Mouse (Mus musculus) cerebellum, postnatal 36 days (tissue): Measurements from ENCODE around the gene Map4.
"Not testable (repeated sequence)": the region's sequence is repeated elsewhere in the genome, so short reads cannot be mapped to it uniquely, and the experiment has no call there.

Source experiments
- DNase-seq, 2 experiments: peaks; one replicate each; pipeline ENCODE4 v3.0.0; 2021 to 2022; ENCODE audit warnings: mixed read lengths in 2 of 2

Map4 gene

DNA sequence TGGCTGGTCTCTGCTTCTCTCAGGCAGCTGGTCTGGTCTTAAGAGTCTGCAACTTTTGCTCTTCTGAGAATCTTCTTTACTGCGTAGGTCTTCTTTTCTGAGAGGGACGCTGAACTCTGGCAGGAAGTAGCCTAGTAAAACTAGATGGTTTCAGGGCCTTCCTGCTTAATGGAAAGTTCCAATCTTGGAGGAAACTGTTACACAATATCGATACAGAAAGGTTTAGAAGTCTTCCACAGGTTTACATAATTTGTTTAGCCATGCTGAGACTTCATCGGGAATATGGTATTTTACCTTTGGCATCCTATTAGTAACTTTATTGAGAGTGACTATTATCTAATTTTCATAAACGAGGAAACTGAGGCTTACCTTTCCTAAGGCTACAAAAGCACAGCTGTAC, 1.2 kb upstream of the Map4 start:
- DNase-seq = no peak

DNA sequence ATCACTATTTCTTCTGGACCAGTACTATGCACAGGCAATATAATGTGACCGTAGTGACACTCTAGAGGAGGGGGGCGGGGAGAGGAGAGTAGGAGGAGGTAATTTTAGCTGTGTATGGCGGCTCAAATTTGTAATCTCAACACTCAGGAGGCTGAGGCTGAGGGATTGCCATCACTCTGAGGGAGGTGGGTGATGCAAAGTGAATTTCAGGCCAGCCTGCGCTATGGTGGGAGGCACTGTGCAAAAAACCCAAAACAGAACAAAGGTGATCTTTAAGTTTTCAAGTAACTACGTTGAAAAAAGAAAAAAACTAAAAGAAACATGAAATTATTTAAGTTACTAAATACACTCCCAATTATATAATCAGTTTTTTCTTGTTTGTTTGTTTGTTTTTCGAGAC, 508 bp upstream of the Map4 start:
- DNase-seq = no peak

DNA sequence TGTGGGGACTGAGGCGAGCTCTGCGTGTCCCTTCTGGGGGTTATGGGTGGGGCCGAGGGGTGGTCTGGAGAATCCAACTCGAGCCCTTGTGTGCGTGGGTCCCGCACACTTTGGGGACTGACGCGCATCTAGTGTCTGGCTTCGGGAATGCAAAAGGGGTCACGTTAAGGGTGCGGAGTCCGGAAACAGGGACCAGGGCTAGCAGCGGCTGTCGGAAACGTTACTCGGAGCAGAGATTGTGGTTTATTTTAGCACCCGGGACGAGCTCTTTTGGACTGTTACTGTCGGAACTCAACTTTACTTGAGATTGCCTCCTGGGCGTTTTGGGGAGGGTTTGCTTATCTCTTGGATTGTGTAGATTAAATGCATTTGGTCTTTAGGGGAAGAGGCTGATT, 1.1 kb downstream of the Map4 start:
- DNase-seq = peak in 1 of 2 experiments; percentile 26

DNA sequence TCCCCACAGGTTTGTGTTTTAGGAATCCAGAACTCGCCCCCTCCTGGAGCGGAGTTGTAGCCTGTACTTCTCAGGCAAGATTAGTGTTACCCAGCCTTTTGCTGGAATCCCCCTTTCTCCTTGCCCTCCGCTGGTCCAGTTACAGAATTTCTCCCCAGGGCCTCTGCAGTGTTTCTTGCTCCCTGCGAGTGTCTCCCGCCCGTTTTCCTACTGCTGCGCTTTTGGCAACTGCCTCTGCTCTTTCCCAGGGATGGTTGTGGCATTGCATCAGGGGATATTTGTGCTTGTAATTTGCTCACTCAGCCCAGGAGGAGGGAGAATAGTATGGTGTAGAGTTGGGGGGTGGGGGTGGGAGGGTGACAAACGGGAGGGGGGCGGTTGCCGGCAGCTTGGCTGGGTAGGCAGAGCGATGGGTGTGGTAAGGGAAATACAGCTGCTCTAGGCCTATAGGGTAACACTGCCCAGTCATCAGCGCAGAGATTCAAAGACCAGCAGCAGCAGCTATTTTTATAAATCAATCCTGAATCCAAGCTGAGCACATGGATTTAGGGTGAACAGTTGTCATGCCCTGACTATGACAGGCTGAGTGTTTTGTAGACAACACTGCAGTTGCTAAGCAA, 1.6 kb downstream of the Map4 start:
- DNase-seq = peak; percentile 39 to 46

DNA sequence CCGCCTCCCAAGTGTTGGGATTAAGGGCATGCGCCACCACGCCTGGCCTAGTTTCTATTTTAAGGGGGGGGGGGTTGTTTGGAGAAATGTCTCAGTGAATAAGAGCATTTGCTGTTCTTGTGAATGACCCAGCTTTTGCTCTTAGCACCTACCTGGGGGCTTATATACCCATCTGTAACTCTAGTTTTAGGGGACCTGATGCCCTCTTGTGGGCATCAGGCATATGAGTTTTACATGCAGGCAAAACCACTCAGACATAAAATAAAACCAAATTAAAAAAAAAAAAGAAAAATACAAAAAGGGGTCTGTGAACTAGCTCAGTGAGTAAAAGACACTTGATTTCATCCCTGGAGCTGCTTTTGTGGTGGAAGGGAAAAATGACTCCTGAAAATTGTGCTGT, 8.1 kb downstream of the Map4 start:
- no peak for DNase-seq

DNA sequence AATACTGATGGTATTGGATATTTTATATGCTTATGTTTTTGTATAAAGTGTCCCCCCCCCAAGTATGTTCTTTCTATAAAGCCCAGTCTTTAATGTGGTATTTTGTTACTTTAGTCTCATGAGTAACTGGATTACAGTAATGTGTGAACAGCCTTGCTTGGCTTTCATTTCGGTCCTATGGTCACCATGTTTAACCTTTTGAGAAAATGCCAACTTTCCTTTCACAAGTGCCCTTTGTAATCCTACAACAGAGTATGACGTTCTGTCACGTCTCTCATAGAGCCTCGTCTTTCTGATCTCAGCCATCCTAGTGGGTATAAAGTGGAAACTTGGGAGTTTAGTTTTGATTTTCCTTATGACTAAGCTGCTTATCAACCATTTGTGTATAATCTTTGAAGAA, 11.5 kb downstream of the Map4 start:
- no peak for DNase-seq

DNA sequence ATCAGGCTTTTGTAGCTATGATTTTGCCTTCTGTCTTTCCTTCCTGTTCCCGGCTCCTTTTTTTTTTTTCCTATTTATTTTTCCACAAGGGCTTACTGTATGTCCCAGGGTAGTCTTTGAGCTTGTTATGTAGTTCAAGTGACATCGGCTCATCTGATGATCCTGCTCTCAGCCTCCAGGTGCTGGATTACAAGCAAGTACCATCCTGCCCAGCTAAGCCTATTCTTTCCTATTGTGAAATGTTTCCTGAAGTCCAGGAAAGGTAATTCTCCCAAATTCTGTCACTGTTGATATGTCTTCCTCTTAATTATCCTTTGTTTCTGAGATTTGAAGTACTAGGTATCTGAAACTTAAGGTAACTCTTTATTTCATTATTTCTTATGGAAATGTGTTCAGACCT, 13.5 kb downstream of the Map4 start:
- no peak for DNase-seq

DNA sequence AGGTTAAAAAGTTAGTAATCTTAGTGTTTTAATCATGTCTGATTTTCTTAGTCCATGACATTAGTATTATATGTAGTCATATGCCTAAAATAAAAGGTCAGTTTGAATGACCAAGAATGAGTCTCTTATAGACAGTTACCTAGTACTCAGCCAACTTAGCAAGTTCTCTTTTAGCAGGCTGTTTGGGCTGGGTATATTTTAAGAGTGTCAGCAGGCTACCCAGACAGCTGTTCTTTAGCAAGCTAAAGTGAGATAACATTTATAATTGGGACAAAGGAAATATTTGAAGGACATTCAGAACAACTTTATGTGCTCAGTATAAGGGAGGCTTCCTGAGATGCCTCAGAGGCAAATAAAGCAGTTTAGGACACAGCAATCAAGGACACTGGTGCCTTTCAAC, 17.3 kb downstream of the Map4 start:
- no peak for DNase-seq

DNA sequence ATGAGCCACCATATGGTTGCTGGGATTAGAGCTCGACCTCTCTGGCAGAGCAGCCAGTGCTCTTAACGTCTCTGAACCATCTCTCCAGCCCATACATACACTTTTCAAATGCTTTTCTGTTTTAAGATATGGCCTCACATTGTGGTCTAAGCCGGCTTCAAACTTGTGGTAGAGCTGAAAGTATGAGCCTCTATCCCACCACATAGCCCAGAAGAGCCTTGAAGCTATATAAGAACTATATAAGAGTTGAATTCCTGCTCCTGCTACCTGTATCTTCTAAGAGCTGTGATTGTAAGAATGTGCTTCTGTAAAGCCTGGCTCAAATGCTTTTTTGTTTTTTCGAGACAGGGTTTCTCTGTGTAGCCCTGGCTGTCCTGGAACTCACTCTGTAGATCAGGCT, 18.5 kb downstream of the Map4 start:
- DNase-seq = no peak

DNA sequence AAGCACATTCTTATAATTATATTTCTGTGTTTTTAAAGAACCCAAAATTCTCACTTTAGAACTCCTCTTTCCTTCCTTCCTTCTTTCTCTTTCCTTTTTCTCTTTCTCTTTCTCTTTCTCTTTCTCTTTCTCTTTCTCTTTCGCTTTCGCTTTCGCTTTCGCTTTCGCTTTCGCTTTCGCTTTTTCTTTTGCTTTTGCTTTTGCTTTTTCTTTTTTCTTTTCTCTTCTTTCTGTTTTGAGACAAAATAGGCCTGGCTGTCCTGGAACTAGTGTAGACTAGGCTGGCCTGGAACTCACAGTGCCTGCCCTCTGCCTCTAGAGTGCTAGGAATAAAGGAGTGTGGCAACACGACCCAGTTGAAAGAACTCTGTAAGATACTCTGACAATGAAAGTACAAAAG, 22.3 kb downstream of the Map4 start:
- no peak for DNase-seq

DNA sequence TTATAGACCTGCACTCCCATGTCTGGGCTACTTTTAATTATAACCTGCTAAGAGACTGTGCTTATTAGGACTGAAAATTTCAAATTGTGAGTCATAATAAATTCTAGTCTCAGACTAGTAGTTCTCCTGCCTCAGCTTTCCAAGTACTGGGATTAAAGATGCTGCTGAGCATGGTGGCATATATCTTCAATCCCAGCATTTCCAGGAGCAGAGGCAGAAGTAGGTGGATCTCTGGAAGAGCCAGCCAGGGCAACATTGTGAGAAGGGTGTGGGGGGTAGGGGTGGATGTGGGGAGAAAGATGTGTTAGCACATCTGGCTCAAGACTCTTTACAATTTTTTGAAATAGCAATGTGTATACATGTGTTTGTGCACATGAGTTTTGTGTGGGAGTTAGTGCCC, 23.4 kb downstream of the Map4 start:
- no peak for DNase-seq

DNA sequence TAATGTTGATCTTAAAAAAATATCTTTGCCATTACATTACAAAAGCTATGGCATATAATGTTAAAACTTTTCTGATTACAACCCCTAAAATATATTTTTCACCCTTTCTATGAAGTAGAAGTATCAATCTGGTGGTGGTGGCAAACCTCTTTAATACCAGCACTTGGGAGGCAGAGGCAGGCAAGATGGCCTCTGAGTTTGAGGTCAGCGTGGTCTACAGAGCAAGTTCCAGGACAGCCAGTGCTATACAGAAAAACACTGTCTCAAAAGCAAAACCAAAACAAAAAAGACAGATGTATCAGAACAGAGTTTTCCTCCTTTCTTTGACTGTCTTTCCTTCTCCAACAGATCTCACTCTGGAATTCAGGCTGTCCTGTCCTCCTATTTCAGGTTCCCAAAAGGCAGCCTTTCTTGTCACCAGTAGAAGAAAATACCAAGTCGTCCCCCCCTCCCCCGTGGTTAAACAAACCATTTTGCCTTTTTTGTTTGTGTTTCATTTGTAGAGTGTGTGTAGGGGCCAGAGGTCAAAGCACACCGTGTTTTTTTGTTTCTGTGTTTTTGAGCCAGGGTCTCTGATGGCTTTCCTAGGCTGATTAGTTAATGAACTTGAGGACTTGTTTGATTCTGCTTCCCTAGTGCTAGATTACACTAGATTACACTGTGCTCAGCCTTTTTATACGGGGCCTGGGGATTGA, 28.3 kb downstream of the Map4 start:
- DNase-seq = no peak

DNA sequence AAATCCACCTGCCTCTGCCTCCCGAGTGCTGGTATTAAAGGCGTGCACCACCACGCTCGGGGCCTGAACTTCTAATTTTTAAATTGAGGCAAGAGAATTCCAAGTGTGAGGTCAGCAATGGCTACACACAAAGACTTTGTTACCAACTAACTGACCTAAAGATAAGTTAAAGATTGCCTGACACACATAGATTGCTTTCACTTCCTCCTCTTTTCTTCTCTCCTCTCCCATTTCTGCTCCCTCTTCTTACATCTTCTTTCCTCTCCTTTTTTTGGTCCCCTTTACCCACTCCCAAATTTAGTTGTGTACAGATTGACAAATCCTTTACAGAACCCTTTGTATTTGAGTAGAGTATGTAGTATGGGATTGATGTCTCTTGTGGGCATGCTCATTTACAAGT, 29.3 kb downstream of the Map4 start:
- DNase-seq = no peak

DNA sequence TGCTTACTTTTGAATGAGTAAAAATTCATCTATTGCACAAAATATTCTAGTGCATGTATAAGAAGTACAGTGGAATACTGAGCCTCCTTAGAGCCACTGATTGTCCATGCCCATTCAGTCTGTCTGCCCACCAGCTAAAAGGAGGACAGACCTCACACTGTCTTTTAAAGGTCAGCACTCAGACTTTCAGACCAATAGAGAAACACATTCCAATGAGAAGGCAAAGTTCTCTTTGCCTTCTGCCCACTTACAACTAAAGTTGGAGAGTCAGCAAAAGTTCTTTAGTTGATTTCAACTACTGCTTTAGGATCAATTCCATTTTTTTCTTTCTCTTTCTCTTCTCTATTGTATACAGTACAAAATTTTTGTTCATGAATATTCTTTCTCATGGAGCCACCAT, 33.5 kb downstream of the Map4 start:
- no peak for DNase-seq

DNA sequence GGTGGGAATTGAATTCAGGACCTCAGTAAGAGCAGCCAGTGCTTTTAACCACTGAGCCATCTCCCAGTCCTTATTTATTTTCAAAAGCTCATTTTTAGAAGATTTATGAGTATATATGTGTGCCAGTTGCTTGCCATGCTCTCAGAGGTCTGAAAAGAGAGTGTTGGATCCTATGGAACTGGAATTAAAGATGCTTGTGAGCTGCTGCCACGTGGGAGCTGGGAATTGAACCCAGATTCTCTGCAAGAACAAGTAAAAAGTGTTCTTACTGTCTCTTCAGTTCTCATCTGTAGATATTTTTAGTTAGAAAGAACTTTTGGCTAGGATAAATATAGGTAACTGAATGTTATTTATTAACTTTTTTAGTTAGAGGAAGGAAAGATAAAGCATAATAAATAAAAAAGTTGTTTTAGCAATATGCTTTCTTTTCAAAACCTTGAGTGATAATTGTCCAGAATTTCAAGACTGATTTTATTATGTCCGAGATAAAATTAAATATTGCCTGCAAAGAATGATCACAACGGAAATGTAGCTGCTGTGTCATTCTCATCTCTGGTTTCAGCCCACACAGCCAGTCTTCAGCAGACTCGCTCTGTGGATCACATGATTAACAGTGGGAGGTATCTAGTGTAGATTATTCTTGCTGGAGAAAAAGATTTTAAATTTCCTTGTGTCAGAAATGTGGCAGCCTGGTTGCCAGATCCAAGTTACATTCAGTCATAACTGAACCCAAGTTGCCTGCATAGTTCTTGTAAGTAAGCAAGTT, 37.3 kb downstream of the Map4 start:
- no peak for DNase-seq

DNA sequence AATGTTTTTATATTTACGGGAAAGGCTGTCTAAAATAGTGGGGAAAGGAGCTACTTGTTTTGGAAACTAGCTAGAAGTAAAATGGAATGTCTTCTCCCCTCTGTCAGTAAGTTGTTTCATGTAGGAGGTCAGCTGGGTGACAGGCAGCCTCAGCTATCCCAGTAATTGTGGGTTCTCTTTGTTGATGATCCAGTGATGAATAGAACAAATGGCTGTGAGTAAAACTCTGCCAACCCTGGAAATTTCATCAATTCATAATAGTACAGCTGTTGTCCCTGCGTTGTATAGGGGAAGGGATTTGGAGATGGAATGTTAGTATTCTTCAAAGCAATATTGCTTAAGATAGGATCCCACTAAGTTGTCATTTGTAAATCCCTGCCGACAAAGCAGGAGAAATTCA, 37.9 kb downstream of the Map4 start:
- no peak for DNase-seq

DNA sequence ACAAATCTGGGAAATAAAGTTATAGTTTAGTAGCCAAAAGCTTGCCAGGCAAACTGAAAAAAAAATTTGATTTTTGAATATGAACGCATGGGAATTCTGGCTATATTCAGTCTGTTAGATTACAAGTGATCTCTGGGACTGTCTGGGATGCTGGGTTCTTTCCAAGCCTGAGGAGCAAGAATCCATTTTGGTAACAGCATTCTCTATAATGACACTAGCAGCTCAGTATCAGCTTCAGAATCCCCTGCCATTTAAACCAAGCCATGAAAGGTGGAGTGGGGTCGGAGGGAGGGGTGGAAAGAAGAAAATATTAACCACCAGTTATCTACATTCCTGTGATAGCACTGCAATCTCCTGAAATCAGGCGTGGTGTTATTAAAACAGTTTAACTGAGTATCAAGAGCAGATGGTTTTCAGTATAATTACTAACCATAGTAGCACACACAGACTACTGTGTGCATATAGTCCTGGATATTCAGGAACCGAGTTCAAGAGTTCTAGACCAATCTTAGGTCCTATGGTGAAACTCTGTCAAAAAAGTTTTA, 38.6 kb downstream of the Map4 start:
- DNase-seq = no peak

DNA sequence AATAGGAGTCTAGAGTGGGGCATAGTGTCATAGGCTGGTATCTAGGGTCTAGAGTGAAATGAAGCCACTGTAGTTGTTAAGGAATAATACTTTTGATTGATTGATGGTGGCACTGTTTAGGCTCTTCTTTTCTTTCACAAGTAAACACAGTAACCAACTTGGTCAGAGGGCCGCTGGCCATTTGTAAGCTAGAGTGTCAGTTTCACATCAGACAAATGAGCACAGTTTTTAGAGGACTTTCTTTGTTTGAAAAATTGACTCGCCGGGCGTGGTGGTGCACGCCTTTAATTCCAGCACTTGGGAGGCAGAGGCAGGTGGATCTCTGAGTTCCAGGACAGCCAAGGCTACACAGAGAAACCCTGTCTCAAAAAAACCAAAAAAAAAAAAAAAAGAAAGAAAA, 40.5 kb downstream of the Map4 start:
- DNase-seq = not testable (repeated sequence)

DNA sequence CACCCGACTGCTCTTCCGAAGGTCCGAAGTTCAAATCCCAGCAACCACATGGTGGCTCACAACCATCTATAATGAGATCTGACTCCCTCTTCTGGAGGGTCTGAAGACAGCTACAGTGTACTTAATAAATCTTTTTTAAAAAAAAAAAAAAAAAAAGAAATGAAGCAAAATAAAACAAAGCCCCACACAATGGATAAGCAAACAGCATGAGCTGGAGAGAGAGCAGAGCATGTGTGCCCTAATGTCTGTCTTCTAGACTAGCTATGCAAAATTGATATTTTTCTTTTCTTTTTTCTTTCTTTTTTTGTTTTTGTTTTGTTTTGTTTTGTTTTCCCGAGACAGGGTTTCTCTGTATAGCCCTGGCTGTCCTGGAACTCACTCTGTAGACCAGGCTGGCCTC, 49.0 kb downstream of the Map4 start:
- not testable (repeated sequence) for DNase-seq

DNA sequence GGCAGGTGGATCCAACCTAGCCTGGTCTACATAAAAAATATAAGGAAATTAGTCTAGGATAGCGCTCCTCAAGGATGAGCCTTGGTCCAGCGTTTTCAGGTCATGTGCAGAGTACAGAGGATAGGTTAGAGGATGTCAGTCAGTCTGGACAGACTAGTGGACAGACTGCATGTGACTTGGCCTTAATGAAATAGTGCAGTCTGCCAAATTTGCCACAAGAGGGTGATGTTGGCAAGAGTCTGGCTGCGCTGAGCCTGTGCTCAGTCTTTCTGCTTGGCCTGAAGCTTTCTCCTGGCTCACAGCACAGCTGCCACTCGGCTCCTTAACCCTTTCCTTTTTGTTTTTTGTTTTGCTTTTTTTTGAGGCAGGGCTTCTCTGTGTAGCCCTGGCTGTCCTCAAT, 54.2 kb downstream of the Map4 start:
- DNase-seq = peak; percentile 77 to 80

DNA sequence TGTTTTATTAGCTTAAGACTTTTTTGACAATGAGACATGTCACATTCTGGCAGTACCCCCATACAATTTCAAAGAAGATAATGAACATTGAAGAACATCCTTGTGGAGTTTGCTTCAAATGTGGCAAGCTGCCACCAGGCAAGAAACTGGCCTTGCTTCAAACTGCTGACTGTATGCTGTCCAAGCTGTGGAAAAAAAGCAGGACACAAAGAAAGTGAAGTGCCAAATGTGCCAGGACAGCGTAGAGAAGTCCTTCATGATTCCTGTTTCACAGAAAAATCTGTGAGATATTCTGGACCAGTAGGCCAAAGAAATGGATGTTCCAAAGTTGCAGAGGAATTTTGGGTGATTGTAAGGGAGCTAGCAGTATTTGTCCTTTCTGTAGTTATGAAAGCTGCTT, 57.8 kb downstream of the Map4 start:
- peak; percentile 53 for DNase-seq

DNA sequence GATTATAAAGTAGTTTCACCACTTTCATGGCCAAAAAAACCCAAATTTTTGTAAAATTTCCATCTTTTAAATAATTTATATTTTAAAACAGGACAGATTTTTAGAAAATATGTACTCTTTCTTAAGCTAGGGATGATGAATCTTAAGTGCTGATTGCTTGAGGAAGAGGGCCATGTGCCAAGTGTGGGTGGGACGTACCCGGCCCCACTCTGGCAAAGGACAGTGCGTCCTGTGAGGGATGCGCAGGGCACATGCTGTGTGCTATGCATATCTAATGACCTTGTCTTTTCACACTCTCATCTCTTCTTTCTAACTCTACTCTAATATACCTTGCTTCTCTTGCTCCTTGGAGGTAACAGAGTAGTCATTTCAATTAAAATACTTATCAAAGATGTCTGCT, 66.2 kb downstream of the Map4 start:
- no peak for DNase-seq

DNA sequence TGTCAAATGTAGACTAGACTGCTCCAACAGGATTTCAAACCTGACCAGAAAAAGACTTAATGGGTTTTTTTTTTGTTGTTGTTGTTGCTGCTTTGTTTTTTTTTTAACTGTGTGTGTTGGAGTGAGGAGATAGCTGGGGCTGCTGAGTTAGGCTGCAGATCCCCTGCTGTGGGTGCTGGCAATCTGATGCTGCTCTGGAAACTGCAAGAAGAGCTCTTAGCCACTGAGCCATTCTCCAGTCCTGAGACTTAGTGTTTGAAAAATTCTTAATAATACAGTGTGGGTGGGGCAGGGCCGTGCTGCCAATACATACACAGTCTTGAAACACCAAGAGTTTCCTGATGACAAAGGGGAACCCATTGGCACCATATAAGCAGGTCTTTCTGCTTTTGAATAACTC, 70.7 kb downstream of the Map4 start:
- DNase-seq = peak; percentile 20 to 29

DNA sequence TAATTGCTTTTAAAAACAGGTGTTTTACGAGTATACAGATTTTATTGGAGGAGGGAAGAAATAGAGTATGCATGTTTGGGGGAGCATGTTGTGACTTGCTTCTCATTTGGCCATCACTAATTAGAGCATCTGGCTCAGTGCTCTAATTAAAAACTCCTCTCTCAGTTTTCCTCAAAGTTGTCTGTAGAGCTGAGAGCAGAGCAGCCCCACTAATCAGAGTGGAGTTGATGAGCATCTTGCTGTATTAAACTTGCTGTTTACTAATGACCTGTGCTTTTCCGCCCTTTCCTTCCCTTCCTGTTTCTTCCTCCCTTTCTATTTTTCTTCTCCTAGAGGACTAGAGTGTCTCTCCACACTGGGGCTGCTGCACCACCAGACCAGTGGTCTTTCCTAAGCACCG, 71.2 kb downstream of the Map4 start:
- DNase-seq = no peak
